Mouse (Mus musculus): ENCODE data around the gene 4933405L10Rik.
A peak's percentile ranks its signal among the peaks of the same experiment; 100 is the strongest.

4933405L10Rik gene

DNA sequence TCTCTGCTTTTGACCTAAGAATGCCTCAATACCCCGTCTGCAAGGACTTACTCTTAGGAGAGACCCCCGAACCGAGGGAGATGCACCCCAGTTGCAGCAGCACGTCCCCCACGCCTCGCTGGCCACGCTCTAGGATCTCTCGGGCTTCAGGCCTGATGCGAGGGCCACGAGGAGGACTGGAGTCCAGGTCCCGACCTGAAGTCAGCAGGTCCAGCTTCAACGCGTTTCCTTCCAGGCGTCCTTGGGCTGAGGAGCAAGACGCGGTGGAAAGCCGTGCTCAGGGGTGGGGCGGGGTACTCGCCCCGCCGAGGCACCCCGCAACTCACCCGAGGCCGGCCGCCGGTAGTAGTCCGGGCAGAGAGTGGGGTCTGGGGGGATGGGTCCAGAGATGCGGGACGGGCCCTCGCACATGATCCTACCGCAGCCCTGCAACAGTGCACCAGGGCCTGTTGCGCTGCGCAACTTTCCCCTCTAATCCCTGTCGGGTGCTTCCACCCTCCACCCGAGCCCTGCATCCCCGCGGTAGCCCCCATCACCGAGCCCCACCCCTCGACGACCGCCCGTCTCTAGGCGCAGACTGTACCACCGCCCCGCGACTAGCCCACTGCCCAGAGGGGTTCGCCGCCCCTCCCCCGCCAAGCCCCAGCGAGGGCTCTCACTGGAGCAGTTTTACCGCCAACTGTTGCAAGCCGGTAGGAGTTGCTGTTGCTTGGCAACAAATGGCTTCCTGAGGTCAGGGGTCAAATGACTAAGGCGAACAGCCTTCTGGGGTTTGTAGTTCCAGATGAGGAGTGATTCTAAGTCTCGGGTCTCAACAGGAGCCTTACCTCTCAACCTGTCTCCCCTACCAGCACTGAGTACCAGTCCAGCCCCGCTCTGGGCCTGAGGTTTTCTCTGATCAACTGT is at the start of gene 4933405L10Rik, which contains the start of gene Enkd1:
Gene 4933405L10Rik, plus strand, starts transcription at position 158 of the 906 bp plus-strand sequence.
Gene Enkd1, minus strand, starts transcription at position 713 of the 906 bp plus-strand sequence.
- peak; percentile 95 for DNase-seq

DNA sequence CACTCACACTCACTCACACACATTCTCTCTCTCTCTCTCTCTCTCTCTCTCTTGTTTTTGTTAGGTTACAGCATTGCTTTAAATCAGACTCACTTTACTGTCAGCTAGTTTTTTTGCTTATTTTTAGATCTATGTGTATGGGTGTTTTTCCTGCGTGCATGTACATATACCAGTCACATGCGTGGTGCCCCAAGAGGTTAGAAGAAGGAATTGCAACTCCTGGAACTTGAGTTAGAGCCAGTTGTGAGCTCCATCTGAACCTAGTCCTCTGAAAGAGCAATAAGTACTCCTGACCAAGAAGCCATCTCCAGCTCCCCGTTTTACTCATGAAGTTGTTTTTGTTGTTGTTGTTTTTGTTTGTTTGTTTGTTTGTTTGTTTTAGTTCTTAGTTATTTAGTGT is 46.3 kb upstream of the 4933405L10Rik start:
- DNase-seq, result peak; percentile 62

DNA sequence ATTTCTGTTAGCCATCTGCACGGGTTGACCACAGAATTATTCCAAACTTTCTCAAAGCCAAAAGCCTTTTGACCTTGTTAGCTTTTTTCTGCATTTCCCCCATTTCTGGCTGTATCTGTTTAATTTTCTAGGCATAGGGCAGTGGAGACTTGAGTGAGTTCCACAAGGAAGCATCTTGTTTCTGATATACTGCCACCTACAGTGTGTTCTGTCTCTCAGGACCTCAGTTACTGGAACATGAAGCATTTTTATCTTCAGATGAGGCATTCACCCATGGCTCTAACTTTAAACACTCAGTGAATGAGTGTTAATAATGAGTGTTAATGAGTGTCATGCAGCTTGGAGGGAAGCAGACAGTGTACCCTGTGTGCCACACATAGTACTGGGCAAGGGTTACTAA is 29.6 kb upstream of the 4933405L10Rik start:
- DNase-seq, result no peak

DNA sequence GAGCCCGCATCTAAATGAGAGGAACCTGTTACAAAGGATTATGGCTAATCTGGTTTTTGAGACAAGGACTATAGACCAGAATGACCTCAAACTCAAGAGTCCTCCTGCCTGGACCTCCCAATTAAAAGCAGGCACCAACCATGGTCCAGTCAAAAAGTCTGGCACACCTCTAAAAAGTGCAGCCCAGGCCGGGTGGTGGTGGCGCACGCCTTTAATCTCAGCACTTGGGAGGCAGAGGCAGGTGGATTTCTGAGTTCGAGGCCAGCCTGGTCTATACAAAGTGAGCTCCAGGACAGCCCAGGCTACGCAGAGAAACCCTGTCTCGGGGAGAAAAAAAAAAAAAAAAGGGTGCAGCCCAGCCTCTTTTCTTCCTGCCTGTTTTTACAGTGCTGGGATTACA is 22.1 kb upstream of the 4933405L10Rik start:
- no peak for DNase-seq

DNA sequence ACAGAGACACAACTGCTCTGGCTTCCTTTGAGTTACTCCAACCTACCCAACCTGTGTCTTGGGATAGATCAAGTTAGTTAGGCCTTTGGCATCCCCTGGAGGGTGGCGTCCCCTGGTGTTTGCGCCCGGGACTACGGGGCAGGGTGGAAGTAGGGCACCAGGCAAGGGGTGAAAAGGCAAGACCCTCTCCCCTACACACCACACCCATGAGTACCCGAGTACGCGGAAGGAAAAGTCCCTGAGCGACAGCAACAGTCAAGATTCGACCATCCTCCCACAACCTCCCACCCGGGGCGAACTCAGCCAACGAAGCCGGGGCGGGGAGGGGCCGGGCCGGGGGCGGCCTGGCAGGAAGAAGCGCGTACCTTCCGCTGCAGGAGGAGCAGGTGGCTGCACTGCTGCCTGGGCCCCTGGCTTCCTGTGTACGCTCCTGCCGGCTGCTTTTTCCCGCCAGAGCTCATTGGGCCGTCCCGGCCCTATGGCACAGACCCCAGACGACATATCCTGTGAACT is 21.6 kb upstream of the 4933405L10Rik start, which contains the start of gene Carmil2:
Gene Carmil2, plus strand, starts transcription at position 479 of the 513 bp plus-strand sequence.
- DNase-seq, result peak; percentile 81

DNA sequence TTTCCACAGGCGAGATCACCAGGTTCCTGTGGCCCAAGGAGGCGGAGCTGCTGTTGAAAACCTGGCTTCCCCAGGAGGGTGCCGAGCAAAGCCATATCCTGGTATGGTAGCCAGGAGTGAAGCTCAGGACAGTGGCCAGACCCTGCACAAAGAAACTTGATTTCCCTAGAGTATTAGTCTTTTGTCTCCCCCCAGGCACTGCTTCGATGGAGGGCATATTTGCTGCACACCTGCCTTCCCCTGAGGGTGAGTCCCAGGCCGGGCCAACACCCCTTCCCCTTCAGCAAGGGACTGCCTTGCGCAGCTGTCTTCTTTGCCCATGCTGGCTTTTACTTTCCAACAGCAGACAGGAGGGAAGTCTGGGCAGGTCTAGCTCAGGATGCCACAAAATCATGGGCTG is 20.9 kb upstream of the 4933405L10Rik start:
- DNase-seq, result no peak

DNA sequence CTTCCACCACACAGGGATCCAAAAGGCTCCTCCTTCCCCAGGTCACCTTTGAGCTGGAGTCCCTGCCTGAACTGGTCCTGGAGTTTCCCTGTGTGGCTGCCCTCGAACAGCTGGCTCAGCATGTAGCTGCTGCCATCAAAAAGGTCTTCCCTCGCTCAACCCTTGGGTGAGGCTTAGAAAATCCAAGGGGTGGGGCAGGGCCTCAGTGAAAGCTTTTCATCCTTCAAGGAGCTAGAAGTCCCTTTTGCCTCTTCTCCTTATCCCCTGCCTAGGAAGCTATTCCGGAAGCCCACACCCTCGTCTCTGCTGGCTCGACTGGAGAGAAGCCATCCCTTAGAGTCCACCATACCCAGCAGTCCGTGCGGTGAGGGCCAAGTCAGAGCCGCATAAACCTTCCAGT is 19.9 kb upstream of the 4933405L10Rik start:
- DNase-seq, result no peak

DNA sequence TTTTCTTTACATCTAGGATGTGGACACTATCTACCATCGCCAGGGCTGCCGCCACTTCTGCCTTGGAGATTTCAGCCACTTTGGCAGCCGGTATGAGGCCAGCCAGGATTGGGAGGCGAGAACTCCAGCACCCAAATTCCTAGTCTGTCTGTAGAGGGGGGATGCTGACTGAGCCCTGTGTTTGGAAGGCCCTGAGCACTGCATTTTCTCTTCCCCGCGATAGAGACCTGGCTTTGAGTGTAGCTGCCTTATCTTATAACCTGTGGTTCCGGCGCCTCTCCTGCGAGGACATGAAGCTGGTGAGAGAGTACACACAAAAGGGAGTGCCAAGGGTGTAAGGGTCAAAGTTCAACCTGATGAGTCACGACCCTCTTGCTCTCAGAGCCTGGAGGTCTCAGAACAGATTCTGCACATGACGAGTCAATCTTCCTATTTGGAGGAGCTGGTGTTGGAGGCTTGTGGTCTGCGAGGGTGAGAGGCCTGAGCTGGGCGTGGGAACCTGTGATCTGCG is 19.2 kb upstream of the 4933405L10Rik start:
- DNase-seq, result no peak

DNA sequence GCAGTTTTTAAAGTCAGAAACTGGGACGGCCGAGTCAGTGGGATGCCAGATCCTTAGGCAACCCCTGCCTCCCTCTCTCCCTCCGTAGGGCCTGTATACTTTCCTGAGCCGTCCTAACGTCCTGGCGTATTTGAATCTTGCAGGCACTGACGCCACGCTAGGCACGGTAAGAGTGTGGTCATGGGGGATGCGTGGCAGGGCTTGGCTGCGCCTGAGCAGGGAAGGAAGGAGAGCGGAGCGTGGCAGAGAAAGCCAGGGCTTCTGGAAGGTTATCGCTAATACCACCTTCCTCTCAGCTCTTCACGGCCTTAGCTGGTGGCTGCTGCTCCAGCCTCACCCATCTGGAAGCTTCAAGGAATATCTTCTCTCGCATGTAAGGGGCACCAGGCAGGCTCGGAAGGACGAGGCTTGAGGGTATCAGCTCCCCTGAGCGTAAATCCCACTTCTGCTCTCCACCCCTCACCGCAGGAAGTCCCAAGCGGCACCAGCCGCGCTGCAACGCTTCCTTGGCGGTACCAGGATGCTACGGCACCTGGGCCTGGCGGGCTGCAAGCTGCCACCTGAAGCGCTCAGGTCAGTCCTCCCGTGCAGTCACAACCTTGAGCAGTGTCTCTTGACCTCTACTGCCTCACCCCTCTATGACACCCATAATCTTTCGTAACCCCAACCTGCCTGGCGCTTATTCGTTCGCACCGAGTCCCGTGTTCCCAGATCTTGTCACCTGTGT is 18.0 kb upstream of the 4933405L10Rik start:
- DNase-seq, result no peak

DNA sequence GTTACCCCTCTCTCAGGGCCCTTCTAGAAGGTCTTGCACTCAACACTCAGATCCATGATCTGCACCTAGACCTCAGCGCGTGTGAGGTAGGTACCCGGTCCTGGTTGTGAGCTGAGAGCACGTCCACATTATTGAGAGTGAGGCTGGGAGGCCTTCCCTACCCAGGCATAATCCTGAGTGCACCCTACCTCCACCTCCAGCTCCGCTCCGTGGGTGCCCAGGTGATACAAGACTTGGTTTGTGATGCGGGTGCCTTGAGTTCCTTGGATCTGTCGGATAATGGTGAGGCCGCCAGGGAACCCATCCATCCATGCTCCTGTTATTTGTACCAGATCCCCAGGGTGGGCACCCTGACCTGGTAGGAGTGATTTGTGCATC is 17.5 kb upstream of the 4933405L10Rik start:
- no peak for DNase-seq

DNA sequence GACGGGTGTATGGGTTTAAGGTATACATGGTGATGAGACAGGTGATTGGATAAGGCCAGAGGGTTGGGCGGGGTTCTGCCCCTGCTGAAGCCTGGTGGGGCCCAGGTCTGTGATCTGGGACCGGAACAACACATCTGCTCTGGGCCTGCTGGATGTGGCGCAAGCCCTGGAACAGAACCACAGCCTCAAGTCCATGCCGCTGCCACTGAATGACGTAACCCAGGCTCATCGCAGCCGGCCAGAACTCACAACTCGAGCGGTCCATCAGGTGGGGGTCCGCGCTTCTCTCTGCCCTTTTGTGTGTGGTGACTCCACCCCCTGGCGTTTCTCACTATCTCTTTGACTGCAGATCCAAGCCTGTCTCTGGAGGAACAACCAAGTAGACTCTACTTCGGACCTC is 16.5 kb upstream of the 4933405L10Rik start:
- DNase-seq, result no peak

DNA sequence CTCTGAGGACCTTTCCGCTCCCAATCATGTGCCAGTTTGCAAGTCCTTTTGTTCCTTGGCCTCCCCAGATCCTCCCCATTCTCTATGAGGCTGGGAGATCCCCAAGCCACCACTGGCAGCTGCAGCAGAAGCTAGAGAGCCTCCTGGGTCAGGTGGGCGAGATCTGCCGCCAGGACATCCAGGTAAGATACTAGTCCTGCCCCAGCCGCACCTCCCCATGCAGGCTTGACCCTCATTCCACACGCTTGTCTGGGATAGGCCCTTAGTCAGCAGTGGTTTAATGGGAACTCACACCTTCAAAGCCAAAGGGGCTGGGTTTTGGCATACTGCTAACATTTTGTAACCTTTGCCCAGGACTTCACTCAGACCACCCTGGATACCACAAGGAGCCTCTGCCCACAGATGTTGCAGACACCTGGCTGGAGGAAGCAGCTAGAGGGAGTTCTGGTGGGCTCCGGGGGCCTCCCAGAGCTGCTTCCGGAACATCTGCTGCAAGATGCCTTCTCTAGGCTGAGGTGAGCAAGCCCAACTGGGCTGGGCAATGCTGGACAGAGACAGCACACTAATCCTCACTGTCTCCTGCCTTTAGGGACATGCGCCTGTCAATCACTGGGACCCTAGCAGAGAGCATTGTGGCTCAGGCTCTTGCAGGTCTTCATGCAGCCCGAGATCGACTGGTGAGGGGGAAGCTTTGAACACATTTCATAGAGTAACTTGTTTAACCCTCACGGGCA is 14.8 kb upstream of the 4933405L10Rik start:
- no peak for DNase-seq

DNA sequence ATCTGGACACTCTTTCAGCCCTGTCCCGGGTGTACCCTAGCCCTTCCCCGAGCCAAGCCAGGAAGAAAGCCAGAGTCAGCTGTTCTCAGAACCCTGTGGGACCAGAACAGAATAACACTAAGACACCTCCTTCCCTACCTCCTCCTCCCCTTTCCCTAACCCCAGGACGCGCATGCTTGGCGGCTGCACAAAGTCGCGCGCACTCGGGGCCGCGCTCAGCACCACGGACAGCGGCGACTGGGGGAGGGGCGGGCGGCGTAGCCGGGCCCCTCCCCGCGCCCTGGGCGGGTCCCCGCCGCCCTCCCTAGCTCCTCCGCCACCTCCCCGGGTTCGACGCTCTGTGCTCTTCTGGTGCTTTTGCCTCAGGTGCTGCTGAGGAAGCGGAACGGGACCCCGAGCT is 13.8 kb upstream of the 4933405L10Rik start:
- peak; percentile 59 for DNase-seq

DNA sequence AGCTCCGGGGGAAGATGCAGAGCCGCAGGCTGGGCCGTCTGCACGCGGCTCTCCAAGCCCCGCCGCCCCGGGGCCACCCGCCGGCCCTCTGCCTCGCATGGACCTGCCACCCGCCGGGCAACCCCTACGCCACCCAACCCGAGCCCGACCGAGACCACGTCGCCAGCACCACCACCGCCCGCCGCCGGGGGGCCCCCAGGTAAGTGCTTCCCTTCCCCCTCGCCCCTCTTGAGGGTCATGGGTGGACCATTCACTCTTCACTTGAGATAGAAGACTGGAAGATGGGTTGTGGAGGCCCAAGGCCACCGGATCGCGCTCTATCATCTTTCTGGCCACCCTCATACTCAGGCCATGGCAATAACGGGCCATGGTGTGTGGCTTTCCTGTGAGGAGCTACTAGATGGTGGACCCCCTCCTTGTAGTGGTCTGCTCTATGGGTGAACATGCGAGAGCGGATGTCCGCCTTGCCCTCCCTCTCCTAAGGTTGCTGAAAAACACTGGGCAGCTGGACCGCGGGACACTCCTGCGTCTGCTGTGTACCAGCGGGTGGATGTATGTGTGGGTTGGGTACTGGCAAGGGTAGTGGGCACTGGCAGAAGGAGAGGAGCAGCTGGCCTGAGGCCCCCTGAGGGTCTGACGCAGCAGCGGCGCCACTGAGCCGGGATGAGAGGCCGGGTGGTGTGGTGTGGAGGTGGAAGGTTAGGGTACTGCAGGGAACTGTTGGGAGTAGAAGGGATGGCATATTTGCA is 13.2 kb upstream of the 4933405L10Rik start:
- no peak for DNase-seq

DNA sequence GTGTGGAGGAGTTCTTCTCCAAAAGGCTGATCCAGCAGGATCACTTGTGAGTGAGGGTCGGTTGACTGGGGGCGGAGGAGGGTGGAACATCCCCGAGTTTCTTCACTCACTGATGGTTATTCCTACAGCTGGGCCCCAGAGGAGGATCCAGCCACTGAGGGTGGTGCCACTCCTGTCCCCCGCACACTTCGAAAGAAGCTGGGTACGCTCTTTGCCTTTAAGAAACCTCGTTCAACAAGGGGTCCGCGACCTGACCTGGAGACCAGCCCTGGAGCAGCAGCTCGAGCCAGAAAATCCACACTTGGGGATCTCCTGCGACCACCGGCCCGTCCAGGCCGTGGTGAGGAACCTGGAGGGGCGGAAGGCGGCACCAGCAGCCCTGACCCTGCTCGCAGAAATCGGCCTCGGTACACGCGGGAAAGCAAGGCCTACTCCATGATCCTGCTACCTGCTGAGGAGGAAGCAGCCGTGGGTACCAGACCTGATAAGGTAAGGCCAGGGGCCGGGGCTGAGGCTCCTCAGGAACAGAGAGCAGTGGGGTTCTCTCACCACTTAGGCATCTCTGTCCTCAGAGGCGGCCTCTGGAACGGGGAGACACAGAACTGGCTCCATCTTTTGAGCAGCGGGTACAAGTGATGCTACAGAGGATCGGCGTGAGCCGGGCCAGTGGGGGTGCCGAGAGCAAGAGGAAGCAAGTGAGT is 12.2 kb upstream of the 4933405L10Rik start:
- DNase-seq, result no peak

DNA sequence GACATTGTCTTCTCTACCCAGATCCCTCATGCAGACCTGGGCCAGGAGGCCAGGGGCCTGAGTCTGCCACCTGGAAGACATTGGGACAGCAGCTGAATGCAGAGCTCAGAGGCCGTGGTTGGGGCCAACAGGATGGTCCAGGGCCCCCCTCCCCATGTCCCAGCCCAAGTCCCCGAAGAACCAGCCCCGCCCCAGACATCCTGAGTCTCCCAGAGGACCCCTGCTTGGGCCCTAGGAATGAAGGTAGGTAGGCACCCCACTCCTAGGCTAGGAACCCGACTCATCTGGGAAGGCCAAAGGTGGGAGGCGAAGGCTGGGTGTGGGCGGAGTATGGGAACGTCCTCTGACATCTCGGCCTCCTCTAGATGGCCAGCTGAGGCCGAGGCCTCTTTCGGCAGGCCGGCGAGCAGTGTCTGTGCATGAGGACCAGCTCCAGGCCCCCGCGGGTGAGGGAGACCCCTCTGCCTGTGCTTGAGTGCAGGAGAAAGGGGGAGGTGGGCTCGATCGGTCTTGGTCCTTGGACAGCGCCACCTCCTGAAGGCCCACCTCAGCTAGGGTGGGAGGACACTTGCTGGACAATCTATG is 10.2 kb upstream of the 4933405L10Rik start:
- DNase-seq, result no peak

DNA sequence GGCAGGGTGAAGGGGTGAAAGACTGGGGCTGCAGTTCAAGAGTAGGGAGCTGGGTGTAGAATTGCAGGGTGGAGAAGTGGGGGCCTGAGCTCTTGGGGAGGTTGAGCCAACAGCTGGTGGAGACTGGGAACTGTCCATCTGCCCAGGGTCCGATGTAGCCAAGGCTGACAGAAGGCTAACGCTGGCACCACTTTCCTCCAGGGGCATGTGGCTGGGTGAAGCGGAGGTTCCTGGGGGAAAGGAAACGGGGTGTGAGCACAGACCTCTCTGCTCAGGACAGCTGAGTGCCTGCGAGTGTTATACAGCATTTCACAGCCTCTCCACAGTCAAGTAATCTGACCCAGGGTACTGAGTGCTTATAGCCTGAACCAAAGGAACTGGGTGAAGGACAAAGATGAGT is 8.7 kb upstream of the 4933405L10Rik start:
- no peak for DNase-seq

DNA sequence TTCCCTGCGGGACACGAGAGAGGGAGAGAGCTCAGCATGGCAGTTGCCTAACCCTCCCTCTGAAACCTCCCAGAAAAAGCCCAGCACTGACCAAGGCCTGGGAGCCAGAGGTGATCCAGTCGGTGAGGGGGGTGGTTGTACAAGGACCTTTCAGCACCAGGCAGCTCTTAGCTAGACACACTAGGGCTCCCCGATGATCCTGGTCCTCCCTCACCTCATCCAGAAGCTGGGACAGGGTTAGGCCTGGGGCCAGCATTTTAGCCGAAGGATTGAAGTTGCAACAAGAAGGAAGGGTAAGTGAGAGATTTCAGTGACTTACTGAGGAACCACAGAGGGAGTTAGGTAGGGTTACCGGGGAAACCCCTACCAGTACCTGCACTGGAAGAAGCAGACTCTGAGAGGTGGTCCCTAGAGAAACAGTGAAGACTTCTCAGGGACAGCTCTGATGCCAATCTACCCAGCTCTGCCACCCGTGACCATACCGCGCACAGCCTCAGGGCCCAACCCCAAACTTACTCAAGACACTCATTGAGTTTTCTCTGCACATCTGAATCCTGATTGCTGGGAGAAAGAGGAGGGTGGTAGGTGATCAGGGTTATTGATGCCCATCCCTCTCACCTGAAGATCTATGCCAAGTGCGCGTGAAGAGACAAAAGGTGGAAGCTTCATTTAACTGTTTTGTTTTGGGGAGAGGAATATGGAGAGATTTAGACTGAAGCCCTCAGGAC is 7.8 kb upstream of the 4933405L10Rik start:
- no peak for DNase-seq

DNA sequence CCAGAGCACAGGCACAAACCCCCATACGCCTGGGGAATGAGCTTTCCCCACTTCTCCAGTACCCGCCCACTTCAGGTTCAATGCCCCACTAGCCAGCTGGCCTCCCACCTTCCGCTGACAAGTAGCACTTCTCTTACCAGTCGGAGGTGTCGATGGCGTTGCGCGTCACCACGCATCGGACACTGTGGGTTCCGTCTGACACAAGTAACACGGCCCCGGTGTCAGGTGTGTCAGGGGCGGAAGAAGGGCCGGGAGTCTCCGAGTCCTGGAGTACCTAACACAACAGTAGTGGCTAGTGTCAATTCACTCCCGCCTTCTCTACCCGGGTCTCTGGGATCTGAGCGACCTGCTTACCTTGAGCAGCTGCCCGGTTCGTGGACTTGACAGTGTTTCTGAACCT is 6.9 kb upstream of the 4933405L10Rik start:
- DNase-seq, result peak; percentile 73
